Mouse (Mus musculus) cerebellum, postnatal 36 days (tissue): ENCODE data around the gene Zfyve27.

Experiments used
- DNase-seq, 2 experiments: peaks; one replicate each; pipeline ENCODE4 v3.0.0; 2021 to 2022; ENCODE audit warnings: mixed read lengths in 2 of 2

Gene Zfyve27

GRCm38 (mm10) chr19:42144067-42144466 is 19.7 kb upstream of the Zfyve27 start:
- no peak for DNase-seq

- peak; percentile 85 to 86 for DNase-seq
Observed at GRCm38 (mm10) chr19:42144541-42145167, 19.1 kb upstream of the Zfyve27 start.

GRCm38 (mm10) chr19:42145210-42145609 is 18.5 kb upstream of the Zfyve27 start:
- DNase-seq: no peak

- DNase-seq: no peak
Observed at GRCm38 (mm10) chr19:42145731-42146130, 18.0 kb upstream of the Zfyve27 start.

- no peak for DNase-seq
Observed at GRCm38 (mm10) chr19:42146276-42147010, 17.3 kb upstream of the Zfyve27 start.

- DNase-seq: peak in 1 of 2 experiments; percentile 42
Observed at GRCm38 (mm10) chr19:42147170-42147768, 16.5 kb upstream of the Zfyve27 start, which contains the start of gene Marveld1. Gene Marveld1, plus strand, starts transcription at chr19:42147400.

- peak; percentile 64 to 70 for DNase-seq
Observed at GRCm38 (mm10) chr19:42147769-42148568, 15.8 kb upstream of the Zfyve27 start.

GRCm38 (mm10) chr19:42148569-42148860 is 15.2 kb upstream of the Zfyve27 start:
- no peak for DNase-seq

GRCm38 (mm10) chr19:42151990-42152389 is 11.8 kb upstream of the Zfyve27 start:
- DNase-seq: peak; percentile 89 to 95

- DNase-seq: no peak
Observed at GRCm38 (mm10) chr19:42157493-42158237, 6.1 kb upstream of the Zfyve27 start.

GRCm38 (mm10) chr19:42158246-42159017 is 5.3 kb upstream of the Zfyve27 start:
- no peak for DNase-seq

GRCm38 (mm10) chr19:42164188-42164587 is 437 bp downstream of the Zfyve27 start:
- no peak for DNase-seq

- peak; percentile 89 to 93 for DNase-seq
Observed at GRCm38 (mm10) chr19:42166130-42166529, 2.4 kb downstream of the Zfyve27 start.

GRCm38 (mm10) chr19:42166766-42167165 is 3.0 kb downstream of the Zfyve27 start:
- no peak for DNase-seq

GRCm38 (mm10) chr19:42167489-42167888 is 3.7 kb downstream of the Zfyve27 start:
- DNase-seq: no peak

GRCm38 (mm10) chr19:42169322-42169975 is 5.7 kb downstream of the Zfyve27 start:
- no peak for DNase-seq

GRCm38 (mm10) chr19:42170025-42170969 is 6.5 kb downstream of the Zfyve27 start:
- DNase-seq: peak; percentile 95 to 97

GRCm38 (mm10) chr19:42176841-42177240 is 13.1 kb downstream of the Zfyve27 start:
- DNase-seq: no peak

- DNase-seq: no peak
Observed at GRCm38 (mm10) chr19:42177461-42177860, 13.7 kb downstream of the Zfyve27 start.

- no peak for DNase-seq
Observed at GRCm38 (mm10) chr19:42179356-42179755, 15.6 kb downstream of the Zfyve27 start.
